Mouse (Mus musculus) CH12.LX (cell line): Measurements from ENCODE around the gene H2al1h.

Experiments used
- BHLHE40 ChIP-seq: IDR thresholded peaks from 2 replicates; pipeline ENCODE4 v1.6.1; 2011; ENCODE audit warnings: mild to moderate bottlenecking, low read depth, low read length, improper control_type of control experiment
- CHD2 ChIP-seq: IDR thresholded peaks from 2 replicates; pipeline ENCODE4 v1.6.1; 2011; ENCODE audit warnings: low read length, improper control_type of control experiment
- CTCF ChIP-seq, 2 experiments: IDR thresholded peaks in 1 of 2; conservative IDR thresholded peaks in 1 of 2; 2 replicates each; pipeline ENCODE4 v1.5.1; 2011 to 2012; ENCODE audit warnings: low read depth in 2 of 2, low read length in 2 of 2, improper control_type of control experiment in 1 of 2, inconsistent platforms in 1 of 2, mild to moderate bottlenecking in 1 of 2, moderate library complexity in 1 of 2
- E2F4 ChIP-seq: IDR thresholded peaks from 2 replicates; pipeline ENCODE4 v1.6.1; 2011; ENCODE audit warnings: low read depth, low read length, improper control_type of control experiment; ENCODE audit not compliant: insufficient replicate concordance
- EP300 ChIP-seq: IDR thresholded peaks from 2 replicates; pipeline ENCODE4 v1.6.1; 2011; ENCODE audit warnings: low read length, improper control_type of control experiment
- JUND ChIP-seq: conservative IDR thresholded peaks from 2 replicates; pipeline ENCODE4 v1.6.1; 2011; ENCODE audit warnings: low read depth, low read length, improper control_type of control experiment
- MAZ ChIP-seq: IDR thresholded peaks from 2 replicates; pipeline ENCODE4 v1.6.1; 2012; ENCODE audit warnings: low read depth, mild to moderate bottlenecking, inconsistent platforms, low read length, improper control_type of control experiment, moderate library complexity
- MEF2A ChIP-seq: IDR thresholded peaks from 2 replicates; pipeline ENCODE4 v1.6.1; 2014; ENCODE audit warnings: low read depth, mild to moderate bottlenecking, inconsistent platforms, low read length, improper control_type of control experiment, borderline replicate concordance
- POLR2A ChIP-seq: IDR thresholded peaks from 2 replicates; pipeline ENCODE4 v1.6.1; 2011; ENCODE audit warnings: low read depth, mild to moderate bottlenecking, improper control_type of control experiment, low read length
- TBP ChIP-seq: conservative IDR thresholded peaks from 2 replicates; pipeline ENCODE4 v1.6.1; 2011; ENCODE audit warnings: low read depth, low read length, improper control_type of control experiment
- UBTF ChIP-seq: IDR thresholded peaks from 2 replicates; pipeline ENCODE4 v1.6.1; 2012; ENCODE audit warnings: low read depth, mild to moderate bottlenecking, inconsistent platforms, low read length, improper control_type of control experiment, moderate library complexity
- USF1 ChIP-seq: IDR thresholded peaks from 2 replicates; pipeline ENCODE4 v1.6.1; 2014; ENCODE audit warnings: low read depth, mild to moderate bottlenecking, inconsistent platforms, low read length, improper control_type of control experiment

DNA sequence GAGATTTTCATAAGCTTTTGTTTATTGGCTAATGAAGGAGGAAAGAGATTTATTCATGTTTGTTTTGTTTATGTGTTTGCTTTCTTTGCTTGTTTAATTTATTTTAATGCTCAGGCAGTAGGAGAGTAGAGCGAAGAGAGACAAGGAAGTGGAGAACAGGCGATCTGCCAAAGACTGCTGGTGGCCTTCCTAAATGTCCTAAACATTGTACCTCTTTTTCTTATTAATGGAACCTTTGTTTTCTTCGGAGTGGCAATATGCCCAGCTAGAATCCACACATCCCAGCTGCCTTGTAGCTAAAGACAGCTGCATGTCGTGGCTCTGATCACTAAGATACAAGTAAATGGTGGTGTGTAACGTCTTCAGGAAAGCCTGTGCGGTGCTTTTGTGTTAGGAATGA, 44.2 kb upstream of the H2al1h start:
- TF ChIP-seq EP300, result no peak
- no peak for TF ChIP-seq CTCF (conservative IDR thresholded peaks at IDR 0.05 in 1 of 2, IDR thresholded peaks at IDR 0.05 in 1 of 2; ENCODE audit: low read depth in 2 of 2, low read length in 2 of 2)
- TF ChIP-seq POLR2A, result no peak
- TF ChIP-seq UBTF, result no peak
- no peak for TF ChIP-seq MEF2A
- TF ChIP-seq JUND, result no peak
- TF ChIP-seq MAZ, result no peak
- TF ChIP-seq USF1, result no peak
- TF ChIP-seq CHD2, result no peak
- no peak for TF ChIP-seq TBP
- no peak for TF ChIP-seq BHLHE40
- TF ChIP-seq E2F4, result no peak
